Mouse (Mus musculus): ENCODE measurements around the gene Calhm3. TPM values are rescaled to one million over a fixed set of nuclear protein-coding genes. Genes with fewer than 3 reads are reported as not detected.

Calhm3 gene
- polyA plus RNA-seq, 1 experiment from 2014 or later = not detected

DNA sequence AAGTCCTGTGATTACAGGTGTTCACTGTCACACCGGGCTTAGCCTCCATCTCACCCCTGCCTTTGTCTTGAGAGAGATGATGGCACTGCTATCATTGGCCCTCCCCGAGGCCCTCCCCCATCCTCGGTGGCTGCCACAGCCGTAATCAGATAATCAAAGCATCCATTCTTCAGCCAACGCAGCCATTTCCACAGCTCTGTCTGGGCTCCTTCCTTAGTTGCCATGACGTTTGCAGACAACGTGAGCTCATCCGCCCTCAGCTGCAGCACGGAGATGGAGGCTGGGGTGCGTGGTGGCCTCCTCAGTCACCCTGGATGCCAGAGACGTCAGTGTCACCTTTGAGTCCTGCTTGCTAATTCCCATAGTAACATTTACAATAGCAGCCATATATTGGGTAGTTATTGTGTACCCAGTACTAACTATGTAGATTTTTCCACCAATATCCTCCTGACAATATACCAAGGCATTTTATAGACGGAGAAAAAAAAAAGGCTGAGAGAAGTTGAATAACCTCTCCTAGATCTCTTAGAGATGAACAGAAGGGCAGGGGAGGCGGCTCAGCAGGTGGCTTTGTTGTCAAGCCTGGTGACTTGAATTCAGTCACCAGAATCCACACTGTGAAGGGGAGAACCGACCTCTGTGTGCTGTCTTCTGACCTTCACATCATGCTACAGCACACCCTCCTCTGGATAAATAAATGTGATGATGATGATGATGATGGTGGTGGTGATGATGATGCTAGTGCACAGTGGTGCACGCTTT lies 29.1 kb upstream of the Calhm3 start:
- Histone ChIP-seq H3K9me3 (ENCODE audit: low read length) (peaks cover 4% of the 10 kb centered on the region; the same call in 1 of the 2 replicates), H3K4me2 (replicated peaks; ENCODE audit: low read depth, low read length) (no peak overlapping the region), H3K36me3 (ENCODE audit: insufficient read depth, low read length) (no peaks in the 10 kb centered on the region), H3K4me3 (ENCODE audit: low read length) (no peak overlapping the region), H3K4me1 (ENCODE audit: insufficient read depth, low read length) (0 out of 2 replicates have a peak, but pooled peaks cover 4% of the 10 kb centered on the region), H3K27ac (ENCODE audit: low read length) (no peak overlapping the region), H3K27me3 (ENCODE audit: insufficient read depth, low read length) (no peaks in the 10 kb centered on the region), H3K9ac (replicated peaks; ENCODE audit: low read length) (no peak overlapping the region)
- 56% methylated on average over 15 of the region's 15 CpGs for WGBS
- no peak for ATAC-seq (ENCODE audit: low FRiP score, low TSS enrichment)

DNA sequence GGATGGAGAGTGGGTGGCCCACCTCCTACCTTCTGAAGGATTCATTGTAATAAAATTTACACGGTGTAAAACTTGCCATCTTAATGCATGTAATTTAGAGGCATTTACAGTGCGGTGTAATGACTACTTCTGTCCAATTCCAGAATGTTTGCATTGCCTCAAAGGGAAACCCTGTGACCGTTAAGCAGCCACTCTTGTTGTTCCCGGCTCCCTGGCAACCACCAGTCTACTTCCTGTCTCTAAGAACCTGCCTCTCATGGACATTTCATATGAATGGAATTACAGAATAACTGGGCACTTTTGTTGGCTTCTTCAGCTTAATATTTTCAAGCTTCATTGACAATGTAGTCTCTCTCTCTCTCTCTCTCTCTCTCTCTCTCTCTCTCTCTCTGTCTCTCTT lies 27.2 kb upstream of the Calhm3 start:
- 46% methylated on average over 4 of the region's 4 CpGs for WGBS
- Histone ChIP-seq H3K27me3 (ENCODE audit: insufficient read depth, low read length) (peaks cover 13% of the 10 kb centered on the region), H3K4me1 (ENCODE audit: insufficient read depth, low read length) (peaks cover 8% of the 10 kb centered on the region; the same call in 1 of the 2 replicates), H3K27ac (ENCODE audit: low read length) (no peak overlapping the region), H3K9me3 (ENCODE audit: low read length) (peaks cover 4% of the 10 kb centered on the region; the same call in 1 of the 2 replicates), H3K9ac (replicated peaks; ENCODE audit: low read length) (no peak overlapping the region), H3K4me2 (replicated peaks; ENCODE audit: low read depth, low read length) (no peak overlapping the region), H3K36me3 (ENCODE audit: insufficient read depth, low read length) (no peaks in the 10 kb centered on the region), H3K4me3 (ENCODE audit: low read length) (no peak overlapping the region)
- ATAC-seq (ENCODE audit: low FRiP score, low TSS enrichment) = no peak

DNA sequence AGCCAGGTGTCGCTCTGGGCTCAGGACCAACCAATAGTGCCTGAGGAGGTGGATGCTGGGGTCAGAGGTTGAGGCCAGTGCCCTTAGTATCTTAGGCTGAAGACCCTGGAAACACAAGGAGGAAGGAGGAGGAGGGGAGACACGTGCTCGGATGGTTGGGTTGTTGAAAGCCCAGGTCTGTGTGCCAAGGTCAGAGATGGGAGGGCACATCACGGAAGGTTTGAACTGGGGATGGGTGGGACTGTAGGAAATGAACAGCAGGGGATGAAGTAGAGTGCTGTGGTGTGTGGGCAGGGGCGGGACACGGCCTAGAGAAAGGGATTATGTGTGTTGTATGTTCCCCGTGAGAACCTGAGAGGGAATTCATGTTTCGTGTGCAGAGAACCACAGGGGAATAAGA lies 26.7 kb upstream of the Calhm3 start:
- WGBS = 61% methylated on average over 8 of the region's 8 CpGs
- Histone ChIP-seq H3K36me3 (ENCODE audit: insufficient read depth, low read length) (no peaks in the 10 kb centered on the region), H3K9me3 (ENCODE audit: low read length) (peaks cover 4% of the 10 kb centered on the region; the same call in 1 of the 2 replicates), H3K4me3 (ENCODE audit: low read length) (no peak overlapping the region), H3K4me1 (ENCODE audit: insufficient read depth, low read length) (peaks cover 13% of the 10 kb centered on the region; the same call in 1 of the 2 replicates), H3K27ac (ENCODE audit: low read length) (no peak overlapping the region), H3K27me3 (ENCODE audit: insufficient read depth, low read length) (peaks cover 18% of the 10 kb centered on the region), H3K4me2 (replicated peaks; ENCODE audit: low read depth, low read length) (no peak overlapping the region), H3K9ac (replicated peaks; ENCODE audit: low read length) (no peak overlapping the region)
- no peak for ATAC-seq (ENCODE audit: low FRiP score, low TSS enrichment)

DNA sequence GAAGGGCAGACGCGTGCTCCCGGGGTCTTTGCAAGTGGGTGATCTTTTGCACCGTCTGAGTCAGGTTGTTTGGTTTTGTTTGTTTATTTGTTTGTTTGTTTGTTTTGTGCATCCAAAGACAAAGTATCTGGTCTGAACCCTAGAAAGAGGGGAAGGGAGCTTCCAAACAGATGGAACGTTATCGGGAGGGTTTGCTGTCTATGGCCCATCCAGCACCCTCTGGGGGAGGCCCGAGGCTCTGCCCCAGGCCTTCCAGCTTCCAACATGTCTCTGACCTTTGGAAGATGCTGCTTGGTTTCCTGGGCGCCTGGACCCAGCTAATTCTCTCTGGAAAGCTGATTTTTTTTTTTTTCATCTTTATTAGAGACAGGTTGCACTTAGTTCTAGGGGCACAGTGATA lies 22.4 kb upstream of the Calhm3 start:
- WGBS = 18% methylated on average over 8 of the region's 8 CpGs
- H3K4me1 ChIP-seq (ENCODE audit: insufficient read depth, low read length) = peaks cover 11% of the 10 kb centered on the region; the same call in 1 of the 2 replicates
- no peaks in the 10 kb centered on the region for H3K36me3 ChIP-seq (ENCODE audit: insufficient read depth, low read length)
- H3K9me3 ChIP-seq (ENCODE audit: low read length) = peaks cover 4% of the 10 kb centered on the region; the same call in 1 of the 2 replicates
- H3K4me2 ChIP-seq (replicated peaks; ENCODE audit: low read depth, low read length) = peak overlapping the region; percentile 100; the same call in 1 of the 2 replicates
- H3K4me3 ChIP-seq (ENCODE audit: low read length) = peak overlapping the region; percentile 70; the same call in 1 of the 2 replicates
- ATAC-seq (ENCODE audit: low FRiP score, low TSS enrichment) = no peak
- peaks cover 23% of the 10 kb centered on the region for H3K27me3 ChIP-seq (ENCODE audit: insufficient read depth, low read length)
- no peak overlapping the region for H3K27ac ChIP-seq (ENCODE audit: low read length)
- H3K9ac ChIP-seq (replicated peaks; ENCODE audit: low read length) = no peak overlapping the region

DNA sequence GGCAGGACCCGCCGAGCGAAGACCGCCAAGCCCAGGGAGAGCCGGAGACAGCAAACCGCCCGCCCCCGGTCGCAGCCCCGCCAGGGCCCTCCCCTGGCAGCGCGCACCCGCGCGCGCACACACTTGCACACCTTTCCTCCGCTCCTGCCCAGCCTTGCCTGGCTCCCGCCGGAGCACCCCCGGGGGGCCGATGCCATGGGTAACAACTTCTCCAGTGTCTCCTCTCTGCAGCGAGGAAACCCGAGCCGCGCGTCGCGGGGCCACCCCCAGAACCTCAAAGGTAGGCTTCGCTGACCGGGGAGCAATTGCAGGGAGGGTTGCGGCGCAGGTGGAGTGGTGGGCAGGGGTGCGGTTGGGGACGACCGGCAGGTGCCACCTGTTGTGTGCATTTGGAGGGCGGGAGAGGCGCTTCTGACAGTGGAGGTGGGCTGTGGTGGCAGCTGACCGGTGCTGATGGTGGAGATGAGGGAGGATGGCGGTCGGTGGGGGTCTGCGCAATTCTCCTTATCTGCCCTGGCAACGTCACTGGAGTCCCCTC lies 21.8 kb upstream of the Calhm3 start:
- Histone ChIP-seq H3K9ac (replicated peaks; ENCODE audit: low read length) (peak overlapping the region; percentile 72), H3K9me3 (ENCODE audit: low read length) (peaks cover 4% of the 10 kb centered on the region; the same call in 1 of the 2 replicates), H3K4me1 (ENCODE audit: insufficient read depth, low read length) (peaks cover 11% of the 10 kb centered on the region; the same call in 1 of the 2 replicates), H3K4me2 (replicated peaks; ENCODE audit: low read depth, low read length) (peak overlapping the region; percentile 100), H3K4me3 (ENCODE audit: low read length) (peak overlapping the region; percentile 70), H3K27ac (ENCODE audit: low read length) (no peak overlapping the region), H3K27me3 (ENCODE audit: insufficient read depth, low read length) (peaks cover 23% of the 10 kb centered on the region), H3K36me3 (ENCODE audit: insufficient read depth, low read length) (no peaks in the 10 kb centered on the region)
- WGBS = under 1% methylated on average over 41 of the region's 42 CpGs
- peak; percentile 36 for ATAC-seq (ENCODE audit: low FRiP score, low TSS enrichment)

DNA sequence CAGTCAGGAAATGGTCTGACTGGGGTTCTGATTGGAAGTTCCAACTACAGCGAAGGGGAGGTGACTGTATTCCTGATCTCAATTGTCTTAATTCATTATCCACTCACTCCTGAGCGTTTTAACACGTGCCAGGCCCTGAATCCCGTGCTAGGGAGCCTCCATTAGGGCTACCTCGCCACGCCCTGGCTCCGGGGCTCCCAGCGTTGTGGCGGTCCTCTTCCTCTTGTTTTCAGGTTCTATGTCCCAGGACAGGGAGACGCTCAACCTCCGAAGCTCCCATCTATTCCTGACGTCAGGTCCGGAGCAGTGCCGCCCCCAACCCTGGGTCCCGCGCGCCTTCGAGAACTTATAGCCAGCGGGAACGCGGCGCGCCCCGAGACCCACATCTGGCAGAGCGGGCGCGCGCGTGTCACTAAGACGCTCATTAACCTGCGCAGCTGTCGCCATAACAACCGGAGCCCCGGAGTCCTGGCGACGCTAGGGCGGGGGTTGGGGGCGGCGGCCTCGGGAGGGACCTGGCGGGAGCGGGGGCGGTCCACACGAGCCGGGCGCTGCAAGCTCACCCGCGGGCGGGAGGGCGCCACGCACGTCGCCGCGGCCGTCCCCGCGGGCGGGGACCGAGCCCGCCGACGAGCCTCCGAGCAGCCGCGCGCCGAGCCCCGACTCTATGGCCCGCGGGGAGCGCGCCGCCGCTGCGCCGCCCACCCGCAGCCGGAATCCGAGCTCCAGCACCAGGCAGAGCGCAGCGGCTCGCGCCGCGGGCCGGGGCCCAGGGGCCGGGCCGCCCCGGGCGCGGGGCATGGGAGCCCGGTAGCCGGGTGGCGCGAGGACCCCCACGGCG lies 21.1 kb upstream of the Calhm3 start, which contains the start of gene Neurl1a:
TSS of gene Neurl1a (plus strand) at position 390 of the 841 bp plus-strand sequence.
- ATAC-seq (ENCODE audit: low FRiP score, low TSS enrichment) = peak; percentile 59
- peak within 1 kb of the TSS; percentile 100 for H3K4me2 ChIP-seq (replicated peaks; ENCODE audit: low read depth, low read length)
- H3K4me1 ChIP-seq (ENCODE audit: insufficient read depth, low read length) = peaks cover 11% of the 10 kb centered on the region; the same call in 1 of the 2 replicates
- no peaks in the 10 kb centered on the region for H3K36me3 ChIP-seq (ENCODE audit: insufficient read depth, low read length)
- peaks cover 4% of the 10 kb centered on the region; the same call in 1 of the 2 replicates for H3K9me3 ChIP-seq (ENCODE audit: low read length)
- peak within 1 kb of the TSS; percentile 72 for H3K9ac ChIP-seq (replicated peaks; ENCODE audit: low read length)
- H3K27me3 ChIP-seq (ENCODE audit: insufficient read depth, low read length) = peaks cover 23% of the 10 kb centered on the region
- peak within 1 kb of the TSS; percentile 70 for H3K4me3 ChIP-seq (ENCODE audit: low read length)
- under 1% methylated on average over 85 of the region's 98 CpGs for WGBS
- no peak within 1 kb of the TSS for H3K27ac ChIP-seq (ENCODE audit: low read length)

DNA sequence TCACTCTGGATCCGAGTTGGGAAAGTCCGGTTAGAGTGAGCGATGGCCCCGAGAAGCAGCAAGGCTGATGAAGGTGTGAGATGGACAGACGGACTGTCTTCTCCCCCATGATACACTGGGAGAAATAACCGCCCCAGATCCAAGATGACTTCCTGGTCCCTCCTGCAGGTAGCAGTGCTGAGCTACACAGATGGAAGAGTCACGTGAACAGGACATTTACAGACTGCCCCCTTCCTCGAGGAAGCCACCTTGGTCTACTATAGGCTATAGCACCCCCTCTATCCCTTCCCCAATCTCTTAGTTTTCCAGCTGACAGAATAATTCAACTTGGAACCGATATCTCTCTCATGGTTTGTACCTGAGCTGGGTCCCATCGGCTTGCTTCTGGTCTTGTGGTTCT lies 20.4 kb upstream of the Calhm3 start:
- H3K4me3 ChIP-seq (ENCODE audit: low read length) = peak overlapping the region; percentile 70
- 15% methylated on average over 10 of the region's 10 CpGs for WGBS
- H3K27ac ChIP-seq (ENCODE audit: low read length) = no peak overlapping the region
- H3K36me3 ChIP-seq (ENCODE audit: insufficient read depth, low read length) = no peaks in the 10 kb centered on the region
- H3K4me1 ChIP-seq (ENCODE audit: insufficient read depth, low read length) = peaks cover 11% of the 10 kb centered on the region; the same call in 1 of the 2 replicates
- peak; percentile 53; the same call in 1 of the 2 replicates for ATAC-seq (ENCODE audit: low FRiP score, low TSS enrichment)
- peaks cover 4% of the 10 kb centered on the region; the same call in 1 of the 2 replicates for H3K9me3 ChIP-seq (ENCODE audit: low read length)
- H3K27me3 ChIP-seq (ENCODE audit: insufficient read depth, low read length) = peaks cover 23% of the 10 kb centered on the region
- H3K9ac ChIP-seq (replicated peaks; ENCODE audit: low read length) = no peak overlapping the region
- peak overlapping the region; percentile 100 for H3K4me2 ChIP-seq (replicated peaks; ENCODE audit: low read depth, low read length)

DNA sequence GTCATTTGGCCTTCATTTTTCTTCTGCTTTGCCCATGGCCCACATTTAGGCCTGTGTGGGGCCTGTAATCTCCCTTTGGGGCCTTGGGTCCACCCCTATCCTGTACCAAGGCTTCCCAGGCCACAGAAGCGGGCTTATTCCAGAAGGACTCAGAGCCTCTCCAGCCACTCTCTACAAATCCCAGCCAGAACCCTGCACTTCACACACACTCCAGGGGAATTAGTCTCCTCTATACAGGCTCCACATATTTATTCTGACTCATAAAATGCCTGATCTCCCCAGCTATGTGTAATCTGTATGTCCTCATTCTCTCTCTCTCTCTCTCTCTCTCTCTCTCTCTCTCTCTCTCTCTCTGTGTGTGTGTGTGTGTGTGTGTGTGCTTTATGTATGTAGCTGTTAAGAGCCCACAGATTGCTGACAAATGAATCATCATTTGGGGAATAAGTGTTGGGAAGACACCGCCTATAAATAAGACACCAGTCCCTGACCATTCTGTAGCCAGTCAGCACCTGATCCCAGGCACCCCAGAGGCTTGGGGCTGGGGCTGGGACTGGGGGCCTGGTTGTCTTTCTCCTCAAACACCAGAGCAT lies 19.4 kb upstream of the Calhm3 start:
- no peak overlapping the region for H3K9ac ChIP-seq (replicated peaks; ENCODE audit: low read length)
- H3K4me1 ChIP-seq (ENCODE audit: insufficient read depth, low read length) = peaks cover 11% of the 10 kb centered on the region; the same call in 1 of the 2 replicates
- no peak for ATAC-seq (ENCODE audit: low FRiP score, low TSS enrichment)
- 91% methylated on average over 2 of the region's 2 CpGs for WGBS
- H3K9me3 ChIP-seq (ENCODE audit: low read length) = peaks cover 1% of the 10 kb centered on the region; the same call in 1 of the 2 replicates
- no peak overlapping the region for H3K27ac ChIP-seq (ENCODE audit: low read length)
- no peaks in the 10 kb centered on the region for H3K36me3 ChIP-seq (ENCODE audit: insufficient read depth, low read length)
- no peak overlapping the region for H3K4me3 ChIP-seq (ENCODE audit: low read length)
- no peak overlapping the region for H3K4me2 ChIP-seq (replicated peaks; ENCODE audit: low read depth, low read length)
- H3K27me3 ChIP-seq (ENCODE audit: insufficient read depth, low read length) = peaks cover 23% of the 10 kb centered on the region

DNA sequence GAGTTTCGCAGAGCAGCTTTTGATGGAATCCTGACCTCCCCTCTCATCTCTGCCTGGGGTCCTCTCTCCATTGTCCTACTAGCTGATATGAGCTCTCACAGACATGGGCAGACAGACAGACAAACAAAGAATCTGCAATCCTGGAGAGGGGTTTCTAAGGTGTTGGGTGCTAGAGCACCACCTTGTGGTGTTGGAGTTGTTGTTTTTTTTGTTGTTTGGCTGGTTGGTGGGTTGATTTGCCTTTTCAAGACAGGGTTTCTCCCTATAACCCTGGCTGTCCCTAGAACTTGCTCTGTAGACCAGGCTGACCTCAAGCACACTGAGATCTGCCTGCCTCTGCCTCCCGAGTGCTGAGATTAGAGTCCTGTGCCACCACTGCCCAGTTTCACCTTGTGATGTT lies 17.9 kb upstream of the Calhm3 start:
- no peaks in the 10 kb centered on the region for H3K36me3 ChIP-seq (ENCODE audit: insufficient read depth, low read length)
- H3K9ac ChIP-seq (replicated peaks; ENCODE audit: low read length) = no peak overlapping the region
- H3K27ac ChIP-seq (ENCODE audit: low read length) = no peak overlapping the region
- H3K4me3 ChIP-seq (ENCODE audit: low read length) = no peak overlapping the region
- no peak overlapping the region for H3K4me2 ChIP-seq (replicated peaks; ENCODE audit: low read depth, low read length)
- peaks cover 11% of the 10 kb centered on the region; the same call in 1 of the 2 replicates for H3K4me1 ChIP-seq (ENCODE audit: insufficient read depth, low read length)
- no peak for ATAC-seq (ENCODE audit: low FRiP score, low TSS enrichment)
- no peaks in the 10 kb centered on the region for H3K9me3 ChIP-seq (ENCODE audit: low read length)
- 66% methylated on average over 2 of the region's 2 CpGs for WGBS
- H3K27me3 ChIP-seq (ENCODE audit: insufficient read depth, low read length) = peaks cover 17% of the 10 kb centered on the region
